Mouse (Mus musculus) hindbrain, embryonic 10.5 days (tissue): ENCODE data around the gene Gpr84. TPM values are rescaled to one million over a fixed set of nuclear protein-coding genes. Genes with fewer than 3 reads are reported as not detected.

ENCODE experiments used
- DNase-seq: peaks from one replicate; pipeline ENCODE4 v3.0.0-alpha.2; 2017; ENCODE audit warnings: low spot score
- H3K27ac ChIP-seq: fragments of 300-500 bp; sonication (generic); 2 replicates; pipeline ENCODE4 v1.5.1; 2016; ENCODE audit warnings: mild to moderate bottlenecking, moderate library complexity
- H3K27me3 ChIP-seq: fragments of 300-500 bp; sonication (generic); 2 replicates; pipeline ENCODE4 v1.6.1; 2016; ENCODE audit warnings: mild to moderate bottlenecking; ENCODE audit not compliant: poor library complexity, insufficient read depth, severe bottlenecking
- H3K36me3 ChIP-seq: fragments of 300-500 bp; sonication (generic); 2 replicates; pipeline ENCODE4 v1.6.1; 2016; ENCODE audit warnings: mild to moderate bottlenecking, moderate library complexity
- H3K4me1 ChIP-seq: fragments of 300-500 bp; sonication (generic); replicated peaks from 2 replicates; pipeline ENCODE4 v1.6.1; 2016; ENCODE audit warnings: mild to moderate bottlenecking
- H3K4me3 ChIP-seq: fragments of 300-500 bp; sonication (generic); 2 replicates; pipeline ENCODE4 v1.5.1; 2016; ENCODE audit warnings: mild to moderate bottlenecking, moderate library complexity
- H3K9me3 ChIP-seq: fragments of 300-500 bp; sonication (generic); 2 replicates; pipeline ENCODE4 v1.6.1; 2016; ENCODE audit warnings: mild to moderate bottlenecking, moderate library complexity
- WGBS: fragments of 180-500 bp; shearing (Covaris S2); methylation state at CpG from one replicate; pipeline ENCODE4 v1.1.7; 2016; 5-methylcytosine and 5-hydroxymethylcytosine counted together
- polyA plus RNA-seq: library from polyadenylated mRNA; unstranded; fragments of >200 nt; fragmentation: Nextera tagmentation; extraction: Ambion mirVana; gene quantifications from 2 replicates; pipeline ENCODE4 v1.2.1, GENCODE M21; 2016

Gpr84 gene
- polyA plus RNA-seq, 1 experiment from 2014 or later: 0.31 TPM

- Histone ChIP-seq H3K27ac (no peak overlapping the region), H3K27me3 (peaks cover 37% of the 10 kb centered on the region), H3K4me3 (no peak overlapping the region), H3K36me3 (peaks cover 45% of the 10 kb centered on the region), H3K9me3 (no peaks in the 10 kb centered on the region), H3K4me1 (peaks cover 45% of the 10 kb centered on the region)
- DNase-seq: no peak
Measured at GRCm38 (mm10) chr15:103343556-103343955, 33.1 kb upstream of the Gpr84 start.

DNA sequence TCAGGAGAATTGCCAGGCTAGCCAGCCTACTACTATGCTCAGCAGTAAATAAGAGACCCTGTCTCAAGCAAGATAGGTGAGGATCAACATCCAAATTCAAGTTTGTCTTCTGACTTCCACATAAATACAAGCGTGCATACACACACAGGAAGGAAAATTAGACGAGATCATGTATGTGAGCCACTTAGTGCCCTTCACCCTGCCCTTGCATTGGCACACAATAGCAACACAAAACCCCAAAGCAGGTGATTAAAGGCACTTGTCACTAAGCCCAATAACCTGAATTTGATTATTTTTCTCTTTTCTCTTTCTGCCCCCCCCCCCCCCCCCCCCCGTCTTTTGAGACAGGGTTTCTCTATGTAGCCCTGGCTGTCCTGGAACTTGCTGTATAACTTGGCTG, 32.6 kb upstream of the Gpr84 start:
- DNase-seq: no peak

DNA sequence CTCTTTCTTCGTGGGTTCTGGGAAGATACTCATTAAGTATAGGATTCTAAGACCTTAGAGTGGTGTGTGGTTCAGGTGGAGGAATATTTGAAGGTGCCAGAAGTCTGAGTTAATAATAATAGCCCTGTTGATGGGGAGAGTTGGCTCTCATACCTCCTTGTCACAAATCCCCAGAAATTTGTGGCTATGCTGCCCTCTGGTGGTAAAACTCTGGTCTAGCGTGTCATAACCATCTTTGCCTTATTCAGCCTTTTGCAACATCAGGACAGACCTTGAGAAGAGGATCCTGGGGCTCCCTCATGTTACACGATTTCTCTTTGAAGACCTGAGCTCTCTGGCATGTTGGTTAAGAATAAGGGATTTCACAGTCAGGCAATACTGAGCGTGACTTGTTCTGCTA, 32.0 kb upstream of the Gpr84 start:
- Histone ChIP-seq H3K9me3 (no peaks in the 10 kb centered on the region), H3K27ac (no peak overlapping the region), H3K4me1 (peaks cover 56% of the 10 kb centered on the region), H3K4me3 (peak overlapping the region; percentile 20), H3K27me3 (peaks cover 48% of the 10 kb centered on the region), H3K36me3 (peaks cover 34% of the 10 kb centered on the region)
- 15% methylated on average over 4 of the region's 4 CpGs for WGBS
- DNase-seq: peak; percentile 84

More for the DNA sequence above, 32.6 kb upstream of the Gpr84 start:
- H3K4me1 ChIP-seq: peaks cover 50% of the 10 kb centered on the region
- H3K36me3 ChIP-seq: peaks cover 40% of the 10 kb centered on the region
- H3K9me3 ChIP-seq: no peaks in the 10 kb centered on the region
- H3K27me3 ChIP-seq: peaks cover 42% of the 10 kb centered on the region
- H3K4me3 ChIP-seq: no peak overlapping the region
- H3K27ac ChIP-seq: no peak overlapping the region
- 82% methylated on average over 2 of the region's 3 CpGs for WGBS

DNA sequence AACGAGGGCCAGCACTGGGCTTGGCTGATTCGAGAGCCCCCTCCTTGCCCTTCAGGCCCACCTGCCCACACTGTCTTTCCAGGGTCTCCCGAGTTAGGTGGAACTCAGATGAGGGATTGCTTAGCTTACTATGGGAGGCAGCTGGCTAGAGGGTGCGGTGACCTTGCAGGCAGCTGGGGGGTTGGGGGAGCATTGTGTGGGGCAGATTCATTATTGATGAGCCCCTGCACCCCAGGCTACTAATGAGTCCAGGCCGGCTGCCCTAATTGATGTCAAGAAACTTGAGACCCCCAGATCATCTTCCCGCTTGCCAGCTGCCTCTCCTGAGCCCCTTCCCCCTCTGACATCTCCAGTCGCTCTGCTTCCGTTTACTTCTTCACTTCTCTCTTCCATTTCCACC, 31.1 kb upstream of the Gpr84 start:
- Histone ChIP-seq H3K4me3 (peak overlapping the region; percentile 20; the same call in 1 of the 2 replicates), H3K27me3 (peaks cover 57% of the 10 kb centered on the region), H3K9me3 (no peaks in the 10 kb centered on the region), H3K36me3 (peaks cover 28% of the 10 kb centered on the region), H3K4me1 (peaks cover 65% of the 10 kb centered on the region), H3K27ac (peak overlapping the region; percentile 62)
- WGBS: 43% methylated on average over 8 of the region's 8 CpGs
- DNase-seq: peak; percentile 40

DNA sequence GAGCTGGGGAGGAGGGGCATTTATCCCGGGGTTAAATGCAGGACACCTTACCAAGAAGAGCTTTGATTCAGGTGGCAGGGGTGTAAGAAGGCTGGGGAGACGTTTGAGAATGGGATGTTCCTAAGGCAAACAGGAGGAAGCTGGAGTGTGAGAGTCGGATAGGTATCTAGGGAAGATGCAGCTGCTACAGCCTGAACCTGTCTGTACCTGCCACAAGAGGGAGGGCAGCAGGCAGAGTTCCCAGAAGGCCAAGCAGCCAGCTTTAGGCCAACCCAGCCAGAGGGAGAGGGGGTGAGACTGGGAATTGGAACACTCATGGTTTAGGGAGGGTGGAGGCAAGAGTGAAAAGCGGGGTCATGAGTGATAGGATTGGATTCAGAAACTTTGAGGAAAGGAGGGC, 30.4 kb upstream of the Gpr84 start:
- Histone ChIP-seq H3K4me1 (peaks cover 70% of the 10 kb centered on the region), H3K4me3 (peak overlapping the region; percentile 77), H3K27me3 (peaks cover 58% of the 10 kb centered on the region), H3K27ac (peak overlapping the region; percentile 68; the same call in 1 of the 2 replicates), H3K36me3 (peaks cover 21% of the 10 kb centered on the region), H3K9me3 (no peaks in the 10 kb centered on the region)
- no peak for DNase-seq
- WGBS: 15% methylated on average over 4 of the region's 4 CpGs

DNA sequence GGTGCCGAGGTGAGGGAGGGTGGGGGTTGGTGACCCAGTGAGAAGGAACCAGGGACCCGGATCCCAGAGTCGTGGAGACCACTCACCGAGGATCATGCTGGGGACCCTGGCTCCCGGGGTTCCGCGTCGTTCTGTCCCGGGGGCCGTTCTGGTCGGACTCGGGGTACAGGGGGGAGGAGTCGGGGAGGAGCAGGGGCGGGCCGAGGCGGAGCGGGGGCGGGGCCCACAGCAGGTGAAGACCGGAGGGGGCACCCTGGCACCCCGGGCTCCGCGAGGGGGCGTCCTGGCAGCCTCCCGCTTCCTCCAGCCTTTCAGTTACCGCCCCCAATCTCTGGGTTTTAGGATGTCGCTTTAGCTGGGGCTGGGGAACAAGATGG, 29.5 kb upstream of the Gpr84 start, which contains the start of gene Zfp385a:
Zfp385a (minus strand) TSS at position 133 of the 377 bp plus-strand sequence.
- Histone ChIP-seq H3K36me3 (peaks cover 12% of the 10 kb centered on the region), H3K4me3 (peak within 1 kb of the TSS; percentile 77), H3K9me3 (no peaks in the 10 kb centered on the region), H3K27me3 (peaks cover 58% of the 10 kb centered on the region), H3K4me1 (peaks cover 78% of the 10 kb centered on the region), H3K27ac (peak within 1 kb of the TSS; percentile 82)
- WGBS: 1% methylated on average over 25 of the region's 26 CpGs
- DNase-seq: peak; percentile 50

GRCm38 (mm10) chr15:103339166-103339960, 29.0 kb upstream of the Gpr84 start:
- WGBS: 2% methylated on average over 31 of the region's 31 CpGs
- H3K27me3 ChIP-seq: peaks cover 58% of the 10 kb centered on the region
- H3K9me3 ChIP-seq: no peaks in the 10 kb centered on the region
- H3K4me3 ChIP-seq: peak overlapping the region; percentile 77
- peaks cover 7% of the 10 kb centered on the region for H3K36me3 ChIP-seq
- DNase-seq: no peak
- H3K4me1 ChIP-seq: peaks cover 84% of the 10 kb centered on the region
- H3K27ac ChIP-seq: peak overlapping the region; percentile 82

DNA sequence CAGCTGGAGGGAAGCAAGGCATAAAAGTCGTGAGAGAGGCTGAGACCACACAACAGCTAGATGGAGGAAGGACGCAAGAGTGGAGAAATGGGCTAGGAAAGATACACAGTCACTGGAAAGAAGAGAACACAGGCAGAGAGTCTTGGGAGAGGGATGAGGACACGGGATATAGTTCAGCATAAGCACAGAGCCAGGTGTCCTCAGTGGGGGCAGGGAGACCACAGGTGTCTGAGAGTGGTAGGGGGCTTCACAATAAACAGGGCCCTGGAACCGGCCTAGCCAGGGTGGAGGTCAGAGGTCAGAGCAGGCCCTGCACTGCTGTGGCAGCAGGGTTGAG, 28.4 kb upstream of the Gpr84 start:
- Histone ChIP-seq H3K4me3 (peak overlapping the region; percentile 77), H3K27ac (peak overlapping the region; percentile 82), H3K36me3 (peaks cover under 1% of the 10 kb centered on the region), H3K27me3 (peaks cover 58% of the 10 kb centered on the region), H3K4me1 (peaks cover 90% of the 10 kb centered on the region), H3K9me3 (no peaks in the 10 kb centered on the region)
- no peak for DNase-seq
- WGBS: 32% methylated on average over 4 of the region's 4 CpGs

GRCm38 (mm10) chr15:103336996-103337667, 26.7 kb upstream of the Gpr84 start:
- Histone ChIP-seq H3K27ac (peak overlapping the region; percentile 16; the same call in 1 of the 2 replicates), H3K4me1 (peaks cover 97% of the 10 kb centered on the region), H3K36me3 (no peaks in the 10 kb centered on the region), H3K9me3 (no peaks in the 10 kb centered on the region), H3K27me3 (peaks cover 57% of the 10 kb centered on the region), H3K4me3 (peak overlapping the region; percentile 18)
- DNase-seq: no peak
- WGBS: 23% methylated on average over 11 of the region's 11 CpGs

- no peak for DNase-seq
- no peaks in the 10 kb centered on the region for H3K36me3 ChIP-seq
- H3K27me3 ChIP-seq: peaks cover 42% of the 10 kb centered on the region
Measured at GRCm38 (mm10) chr15:103335488-103336235, 25.2 kb upstream of the Gpr84 start.

GRCm38 (mm10) chr15:103335040-103335439, 24.6 kb upstream of the Gpr84 start:
- Histone ChIP-seq H3K27me3 (peaks cover 36% of the 10 kb centered on the region), H3K4me1 (peaks cover 82% of the 10 kb centered on the region), H3K27ac (peak overlapping the region; percentile 84), H3K9me3 (no peaks in the 10 kb centered on the region), H3K36me3 (no peaks in the 10 kb centered on the region), H3K4me3 (no peak overlapping the region)
- DNase-seq: no peak
- WGBS: 54% methylated on average over 3 of the region's 3 CpGs

More at GRCm38 (mm10) chr15:103335488-103336235, 25.2 kb upstream of the Gpr84 start:
- Histone ChIP-seq H3K27ac (peak overlapping the region; percentile 35; the same call in 1 of the 2 replicates), H3K4me3 (no peak overlapping the region), H3K9me3 (no peaks in the 10 kb centered on the region), H3K4me1 (peaks cover 89% of the 10 kb centered on the region)
- 30% methylated on average over 7 of the region's 7 CpGs for WGBS

GRCm38 (mm10) chr15:103334194-103334593, 23.8 kb upstream of the Gpr84 start:
- peaks cover 74% of the 10 kb centered on the region for H3K4me1 ChIP-seq
- peak overlapping the region; percentile 21; the same call in 1 of the 2 replicates for H3K4me3 ChIP-seq
- 0% methylated on average over 2 of the region's 2 CpGs for WGBS
- peak overlapping the region; percentile 84 for H3K27ac ChIP-seq
- peak; percentile 61 for DNase-seq
- H3K9me3 ChIP-seq: no peaks in the 10 kb centered on the region
- no peaks in the 10 kb centered on the region for H3K36me3 ChIP-seq
- H3K27me3 ChIP-seq: peaks cover 27% of the 10 kb centered on the region
